Mouse (Mus musculus) heart, embryonic 13.5 days (tissue): ENCODE measurements around the gene D7Ertd443e. TPM values are rescaled to one million over a fixed set of nuclear protein-coding genes. Genes with fewer than 3 reads are reported as not detected.

Experiments
- ATAC-seq: fragments of 200-750 bp; cut with Nextera tagmentation; 2 replicates; pipeline ENCODE4 v1.8.0; 2017; ENCODE audit warnings: moderate TSS enrichment; ENCODE audit not compliant: insufficient number of reproducible peaks, low FRiP score, low TSS enrichment; ENCODE audit errors: extremely low read depth
- H3K27ac ChIP-seq: fragments of 300-500 bp; sonication (generic); replicated peaks from 2 replicates; pipeline ENCODE4 v1.5.1; 2015; ENCODE audit warnings: moderate library complexity, mild to moderate bottlenecking, inconsistent platforms
- H3K27me3 ChIP-seq: fragments of 300-500 bp; sonication (generic); replicated peaks from 2 replicates; pipeline ENCODE4 v1.6.1; 2015; ENCODE audit warnings: mild to moderate bottlenecking, inconsistent platforms
- H3K36me3 ChIP-seq: fragments of 300-500 bp; sonication (generic); 2 replicates; pipeline ENCODE4 v1.6.1; 2015; ENCODE audit warnings: mild to moderate bottlenecking, inconsistent platforms
- H3K4me1 ChIP-seq: fragments of 300-500 bp; sonication (generic); 2 replicates; pipeline ENCODE4 v1.6.1; 2015; ENCODE audit warnings: inconsistent platforms
- H3K4me2 ChIP-seq: fragments of 300-500 bp; sonication (generic); 2 replicates; pipeline ENCODE4 v1.6.1; 2015; ENCODE audit warnings: inconsistent platforms, mild to moderate bottlenecking, moderate library complexity
- H3K4me3 ChIP-seq: fragments of 300-500 bp; sonication (generic); 2 replicates; pipeline ENCODE4 v1.5.1; 2015; ENCODE audit warnings: moderate library complexity, mild to moderate bottlenecking, inconsistent platforms
- H3K9ac ChIP-seq: fragments of 300-500 bp; sonication (generic); 2 replicates; pipeline ENCODE4 v1.6.1; 2015; ENCODE audit warnings: inconsistent platforms, mild to moderate bottlenecking, moderate library complexity
- H3K9me3 ChIP-seq: fragments of 300-500 bp; sonication (generic); 2 replicates; pipeline ENCODE4 v1.6.1; 2016; ENCODE audit warnings: inconsistent platforms
- WGBS: fragments of 180-500 bp; shearing (Covaris S2); methylation state at CpG from one replicate; pipeline ENCODE4 v1.1.7; 2015; ENCODE audit warnings: mixed read lengths; 5-methylcytosine and 5-hydroxymethylcytosine counted together
- polyA plus RNA-seq: library from polyadenylated mRNA; unstranded; fragments of >200 nt; fragmentation: Nextera tagmentation; extraction: Ambion mirVana; gene quantifications from 2 replicates; pipeline ENCODE4 v1.2.1, GENCODE M21; 2015

The D7Ertd443e gene
- polyA plus RNA-seq, 1 experiment from 2014 or later, result 0.24 TPM

DNA sequence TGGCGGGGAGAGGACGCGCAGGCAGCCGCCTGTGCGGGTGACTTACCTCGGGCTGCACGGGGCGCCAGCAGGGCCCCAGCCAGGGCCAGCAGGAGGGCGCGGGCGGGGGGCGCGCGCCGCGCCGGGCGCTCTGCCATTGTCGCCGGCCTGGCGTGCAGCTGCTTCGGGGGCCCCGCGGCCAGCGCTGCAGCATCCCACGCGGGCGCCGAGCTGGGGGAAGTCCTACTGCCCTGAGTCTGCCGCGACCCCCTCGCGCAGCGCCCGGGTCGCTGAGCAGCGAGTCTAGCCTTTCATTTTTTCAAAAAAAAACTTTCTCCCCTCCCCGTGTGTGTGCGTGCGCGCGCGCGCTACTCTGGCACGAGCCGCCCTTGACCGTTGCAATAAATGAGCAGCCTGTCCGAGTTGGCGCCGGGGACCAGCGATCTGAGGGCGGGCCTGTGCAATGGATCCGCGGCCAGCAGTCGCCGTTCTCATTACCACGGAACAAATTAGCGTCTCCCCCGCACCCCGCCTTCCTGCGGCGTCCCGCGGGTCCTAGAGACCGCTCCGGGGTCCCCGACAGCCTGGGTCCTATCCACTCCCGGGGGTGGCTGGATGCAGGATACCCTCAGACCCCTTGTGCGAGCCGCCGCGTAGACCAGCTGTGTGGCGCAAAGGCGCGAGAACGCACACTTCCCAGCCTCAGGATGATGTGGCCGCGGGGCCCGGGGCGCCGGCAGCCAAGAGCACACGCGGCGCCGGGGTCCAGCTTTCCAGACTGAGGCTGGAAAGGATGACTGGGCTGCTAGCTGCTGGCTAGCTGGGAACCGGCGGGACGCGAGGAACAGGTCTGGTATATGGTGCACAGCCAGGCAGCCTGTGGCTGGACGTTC lies 160.5 kb downstream of the D7Ertd443e start:
- WGBS, result under 1% methylated on average over 90 of the region's 90 CpGs
- peak overlapping the region; percentile 71 for H3K27ac ChIP-seq
- H3K36me3 ChIP-seq, result no peaks in the 10 kb centered on the region
- H3K9me3 ChIP-seq, result no peaks in the 10 kb centered on the region
- ATAC-seq, result peak; percentile 26; the same call in 1 of the 2 replicates
- H3K4me1 ChIP-seq, result peaks cover 31% of the 10 kb centered on the region
- H3K27me3 ChIP-seq, result peaks cover 14% of the 10 kb centered on the region
- peak overlapping the region; percentile 85 for H3K9ac ChIP-seq
- peak overlapping the region; percentile 75 for H3K4me3 ChIP-seq
- peak overlapping the region; percentile 99 for H3K4me2 ChIP-seq

DNA sequence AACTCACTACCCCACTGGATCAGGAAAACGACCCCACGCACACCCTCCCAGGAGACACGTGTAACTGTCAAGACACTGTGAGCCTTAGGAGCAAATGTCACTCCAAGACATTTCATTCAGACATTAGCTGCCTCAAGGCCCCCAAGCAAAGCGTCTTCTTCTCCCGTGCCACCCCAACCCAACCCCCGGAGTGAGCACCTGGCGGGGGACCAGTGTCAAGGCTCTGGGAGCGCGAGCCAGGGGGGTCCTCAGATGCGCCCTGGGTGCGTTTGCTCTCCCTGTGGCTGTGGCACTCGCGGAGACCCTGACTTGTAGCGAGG lies 161.1 kb downstream of the D7Ertd443e start:
- no peaks in the 10 kb centered on the region for H3K9me3 ChIP-seq
- ATAC-seq, result 0 out of 2 replicates have a peak, but pooled peaks have one; percentile 5
- H3K4me3 ChIP-seq, result peak overlapping the region; percentile 75
- H3K4me1 ChIP-seq, result peaks cover 25% of the 10 kb centered on the region
- peak overlapping the region; percentile 71 for H3K27ac ChIP-seq
- H3K36me3 ChIP-seq, result no peaks in the 10 kb centered on the region
- peaks cover 14% of the 10 kb centered on the region for H3K27me3 ChIP-seq
- peak overlapping the region; percentile 85 for H3K9ac ChIP-seq
- H3K4me2 ChIP-seq, result peak overlapping the region; percentile 99
- under 1% methylated on average over 14 of the region's 14 CpGs for WGBS

GRCm38 (mm10) chr7:134223444-134224161 lies 161.9 kb downstream of the D7Ertd443e start:
- Histone ChIP-seq H3K27ac (no peak overlapping the region; the same call in 1 of the 2 replicates), H3K36me3 (no peaks in the 10 kb centered on the region), H3K4me2 (peak overlapping the region; percentile 99), H3K9me3 (no peaks in the 10 kb centered on the region), H3K4me1 (peaks cover 23% of the 10 kb centered on the region), H3K9ac (peak overlapping the region; percentile 85), H3K27me3 (peaks cover 14% of the 10 kb centered on the region), H3K4me3 (peak overlapping the region; percentile 75)
- WGBS, result 22% methylated on average over 16 of the region's 16 CpGs
- ATAC-seq, result no peak

Other genes starting within 250 kb of the D7Ertd443e start
- 3.2 TPM in 2 replicates for gene Adam12, start 153.5 kb downstream of the D7Ertd443e start, polyA plus RNA-seq